Mouse (Mus musculus) midbrain, postnatal 0 days (tissue): ENCODE results near the gene Chrng. TPM values are rescaled to one million over a fixed set of nuclear protein-coding genes. Genes with fewer than 3 reads are reported as not detected.

Source experiments
- ATAC-seq: fragments of 200-750 bp; cut with Nextera tagmentation; 2 replicates; pipeline ENCODE4 v1.8.0; 2017; ENCODE audit warnings: moderate number of reproducible peaks, mild to moderate bottlenecking, moderate TSS enrichment, moderate library complexity; ENCODE audit not compliant: low FRiP score
- DNase-seq: peaks from one replicate; pipeline ENCODE4 v3.0.0-alpha.2; 2015; ENCODE audit warnings: low spot score
- H3K27ac ChIP-seq: fragments of 300-500 bp; sonication (generic); 2 replicates; pipeline ENCODE4 v1.5.1; 2014; ENCODE audit warnings: low read depth, mild to moderate bottlenecking, low read length, mixed read lengths
- H3K27me3 ChIP-seq: fragments of 300-500 bp; sonication (generic); 2 replicates; pipeline ENCODE4 v1.6.1; 2014; ENCODE audit warnings: low read length, control low read depth, mixed read lengths; ENCODE audit not compliant: insufficient read depth
- H3K36me3 ChIP-seq: fragments of 300-500 bp; sonication (generic); 2 replicates; pipeline ENCODE4 v1.6.1; 2014; ENCODE audit warnings: low read length, control low read depth, mixed read lengths; ENCODE audit not compliant: insufficient read depth
- H3K4me1 ChIP-seq: fragments of 300-500 bp; sonication (generic); 2 replicates; pipeline ENCODE4 v1.6.1; 2014; ENCODE audit warnings: mild to moderate bottlenecking, control low read depth, antibody characterized with exemption, low read length, mixed read lengths; ENCODE audit not compliant: insufficient read depth
- H3K4me2 ChIP-seq: fragments of 300-500 bp; sonication (generic); 2 replicates; pipeline ENCODE4 v1.6.1; 2014; ENCODE audit warnings: low read depth, mild to moderate bottlenecking, low read length, mixed read lengths; ENCODE audit not compliant: poor library complexity, severe bottlenecking
- H3K4me3 ChIP-seq: fragments of 300-500 bp; sonication (generic); 2 replicates; pipeline ENCODE4 v1.5.1; 2014; ENCODE audit warnings: low read depth, mild to moderate bottlenecking, low read length, moderate library complexity
- H3K9ac ChIP-seq: fragments of 300-500 bp; sonication (generic); replicated peaks from 2 replicates; pipeline ENCODE4 v1.6.1; 2014; ENCODE audit warnings: mild to moderate bottlenecking, low read length, moderate library complexity, mixed read lengths; ENCODE audit not compliant: poor library complexity, severe bottlenecking
- H3K9me3 ChIP-seq: fragments of 300-500 bp; sonication (generic); 2 replicates; pipeline ENCODE4 v1.6.1; 2016; ENCODE audit warnings: low read length, control low read depth
- CTCF ChIP-seq: IDR thresholded peaks from 2 replicates; pipeline ENCODE4 v1.5.1; 2016; ENCODE audit warnings: antibody characterized with exemption, mild to moderate bottlenecking
- WGBS: fragments of 180-500 bp; shearing (Covaris S2); extraction: QIAGEN DNeasy Blood & Tissue Kit; methylation state at CpG from one replicate; pipeline ENCODE4 v1.1.7; 2014; 5-methylcytosine and 5-hydroxymethylcytosine counted together
- polyA plus RNA-seq: library from polyadenylated mRNA; unstranded; fragments of >200 nt; fragmentation: Nextera tagmentation; extraction: Ambion mirVana; gene quantifications from 2 replicates; pipeline ENCODE4 v1.2.1, GENCODE M21; 2015
- total RNA-seq: library from RNA; depleted of rRNA; stranded (reverse); fragments of >200 nt; gene quantifications from 2 replicates; pipeline ENCODE4 v1.2.3, GENCODE M21; 2014

The Chrng gene
- total and polyA plus RNA-seq, 2 experiments from 2014 or later: 0.49 TPM; not detected in 1

- Histone ChIP-seq H3K9me3 (no peaks in the 10 kb centered on the region), H3K36me3 (no peaks in the 10 kb centered on the region), H3K4me2 (no peak within 1 kb of the TSS), H3K9ac (no peak within 1 kb of the TSS), H3K27me3 (peaks cover 17% of the 10 kb centered on the region), H3K27ac (no peak within 1 kb of the TSS), H3K4me1 (no peaks in the 10 kb centered on the region), H3K4me3 (no peak within 1 kb of the TSS)
- DNase-seq: no peak
- no peak for TF ChIP-seq CTCF
- no peak for ATAC-seq
- WGBS: 45% methylated on average over 4 of the region's 4 CpGs
These were observed 14.0 kb upstream of the Chrng start, which contains the start of gene Chrnd for GRCm38 (mm10) chr1:87190429-87190828. TSS of gene Chrnd (plus strand) at chr1:87190607.

- H3K4me3 ChIP-seq: no peak overlapping the region
- H3K4me2 ChIP-seq: no peak overlapping the region
- TF ChIP-seq CTCF: no peak
- no peaks in the 10 kb centered on the region for H3K27me3 ChIP-seq
- H3K36me3 ChIP-seq: no peaks in the 10 kb centered on the region
- H3K4me1 ChIP-seq: no peaks in the 10 kb centered on the region
- DNase-seq: no peak
- WGBS: 85% methylated on average over 9 of the region's 9 CpGs
- H3K27ac ChIP-seq: no peak overlapping the region
- no peaks in the 10 kb centered on the region for H3K9me3 ChIP-seq
- ATAC-seq: no peak
- no peak overlapping the region for H3K9ac ChIP-seq
These were observed 7.2 kb upstream of the Chrng start for GRCm38 (mm10) chr1:87197296-87197695.

- WGBS: 79% methylated on average over 12 of the region's 12 CpGs
- Histone ChIP-seq H3K4me1 (no peaks in the 10 kb centered on the region), H3K27ac (no peak overlapping the region), H3K4me3 (no peak overlapping the region), H3K27me3 (no peaks in the 10 kb centered on the region), H3K9ac (no peak overlapping the region), H3K9me3 (no peaks in the 10 kb centered on the region), H3K4me2 (no peak overlapping the region), H3K36me3 (no peaks in the 10 kb centered on the region)
- no peak for TF ChIP-seq CTCF
- no peak for DNase-seq
- ATAC-seq: no peak
These were observed 6.1 kb upstream of the Chrng start for GRCm38 (mm10) chr1:87198119-87199065.

GRCm38 (mm10) chr1:87200811-87201210, 3.6 kb upstream of the Chrng start:
- no peak for DNase-seq
- H3K9me3 ChIP-seq: no peaks in the 10 kb centered on the region
- H3K4me1 ChIP-seq: no peaks in the 10 kb centered on the region
- H3K27ac ChIP-seq: no peak overlapping the region
- ATAC-seq: no peak
- TF ChIP-seq CTCF: no peak
- no peak overlapping the region for H3K9ac ChIP-seq
- H3K36me3 ChIP-seq: no peaks in the 10 kb centered on the region
- no peak overlapping the region for H3K4me3 ChIP-seq
- no peak overlapping the region for H3K4me2 ChIP-seq
- 0 out of 2 replicates have a peak, but pooled peaks cover under 1% of the 10 kb centered on the region for H3K27me3 ChIP-seq
- 76% methylated on average over 2 of the region's 2 CpGs for WGBS

GRCm38 (mm10) chr1:87201848-87202247, 2.6 kb upstream of the Chrng start:
- WGBS: 50% methylated on average over 1 of the region's 1 CpGs
- Histone ChIP-seq H3K9ac (no peak overlapping the region), H3K4me2 (no peak overlapping the region), H3K4me1 (no peaks in the 10 kb centered on the region), H3K27me3 (peaks cover 7% of the 10 kb centered on the region), H3K9me3 (no peaks in the 10 kb centered on the region), H3K4me3 (no peak overlapping the region), H3K27ac (no peak overlapping the region), H3K36me3 (no peaks in the 10 kb centered on the region)
- ATAC-seq (no peak), DNase-seq (no peak)
- no peak for TF ChIP-seq CTCF

- H3K9me3 ChIP-seq: no peaks in the 10 kb centered on the region
- no peaks in the 10 kb centered on the region for H3K4me1 ChIP-seq
- 86% methylated on average over 5 of the region's 5 CpGs for WGBS
- H3K4me3 ChIP-seq: no peak overlapping the region
- peaks cover 14% of the 10 kb centered on the region for H3K27me3 ChIP-seq
- no peaks in the 10 kb centered on the region for H3K36me3 ChIP-seq
- TF ChIP-seq CTCF: no peak
- no peak overlapping the region for H3K27ac ChIP-seq
- ATAC-seq (no peak), DNase-seq (no peak)
- H3K9ac ChIP-seq: no peak overlapping the region
- H3K4me2 ChIP-seq: no peak overlapping the region
These were observed 678 bp upstream of the Chrng start for GRCm38 (mm10) chr1:87203779-87204178.
